Mouse (Mus musculus): ENCODE data around the gene Tpcn2. TPM values are rescaled to one million over a fixed set of nuclear protein-coding genes. Genes with fewer than 3 reads are reported as not detected.
A peak's percentile ranks its signal among the peaks of the same experiment; 100 is the strongest.

Gene Tpcn2
- polyA plus RNA-seq, 1 experiment from 2014 or later = 5.4 TPM

- no peak overlapping the region for H3K4me3 ChIP-seq (ENCODE audit: low read length)
- no peak overlapping the region for H3K4me2 ChIP-seq (ENCODE audit: low read depth, low read length)
- no peak overlapping the region for H3K9ac ChIP-seq (ENCODE audit: low read length)
- ATAC-seq (replicated peaks; ENCODE audit: extremely low read depth, insufficient read depth, low FRiP score) = no peak
- H3K27ac ChIP-seq (ENCODE audit: low read length) = no peak overlapping the region
- H3K36me3 ChIP-seq (ENCODE audit: control insufficient read depth, insufficient read depth) = no peaks in the 10 kb centered on the region
- peaks cover 10% of the 10 kb centered on the region; the same call in 1 of the 2 replicates for H3K4me1 ChIP-seq (ENCODE audit: control insufficient read depth, insufficient read depth, low read length)
- no peaks in the 10 kb centered on the region for H3K9me3 ChIP-seq (replicated peaks; ENCODE audit: control insufficient read depth, low read length)
- H3K27me3 ChIP-seq (ENCODE audit: control insufficient read depth, insufficient read depth, low read length) = no peaks in the 10 kb centered on the region
These were observed 17.2 kb upstream of the Tpcn2 start for GRCm38 (mm10) chr7:145301008-145301340.

DNA sequence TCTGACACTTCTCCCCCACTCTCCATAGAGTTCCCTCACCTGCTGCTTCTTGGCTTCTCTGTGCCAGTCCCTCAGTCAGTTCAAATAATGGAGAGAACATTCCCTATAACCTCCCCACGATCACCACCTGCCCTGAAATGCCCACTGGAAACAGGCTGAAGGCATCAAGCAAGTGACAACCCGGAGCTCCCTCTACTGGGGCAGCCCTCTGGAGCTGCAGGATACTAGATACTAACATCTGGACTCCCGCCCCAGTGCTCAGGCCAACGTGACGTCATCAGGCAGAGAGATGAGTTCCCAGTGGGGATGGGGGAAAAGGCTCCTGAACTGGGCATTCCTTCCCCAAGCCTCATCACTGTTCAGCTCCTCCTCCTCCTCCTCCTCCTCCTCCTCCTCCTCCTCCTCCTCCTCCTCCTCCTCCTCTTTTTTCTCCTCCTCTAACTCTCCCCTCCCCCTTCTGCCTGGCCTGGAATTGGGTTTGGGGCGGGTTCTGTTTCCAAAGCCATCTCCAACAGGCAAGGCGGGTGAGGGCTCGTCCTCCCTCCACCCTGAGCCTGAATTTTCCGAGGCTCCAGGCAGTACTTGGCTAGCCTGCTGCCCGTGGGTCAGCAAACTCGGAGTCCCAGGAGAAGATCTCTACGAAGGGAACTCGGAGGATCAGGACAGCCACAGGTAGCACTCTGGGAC lies 16.7 kb upstream of the Tpcn2 start, which contains the start of gene Mrgprf:
Gene Mrgprf (plus strand): TSS at position 508 of the 687 bp plus-strand sequence.
- H3K9ac ChIP-seq (ENCODE audit: low read length) = no peak within 1 kb of the TSS
- H3K4me2 ChIP-seq (ENCODE audit: low read depth, low read length) = no peak within 1 kb of the TSS
- no peak within 1 kb of the TSS for H3K4me3 ChIP-seq (ENCODE audit: low read length)
- ATAC-seq (replicated peaks; ENCODE audit: extremely low read depth, insufficient read depth, low FRiP score) = peak; percentile 23; the same call in 1 of the 2 replicates
- 35% methylated on average over 13 of the region's 13 CpGs for WGBS
- no peak within 1 kb of the TSS for H3K27ac ChIP-seq (ENCODE audit: low read length)
- H3K36me3 ChIP-seq (ENCODE audit: control insufficient read depth, insufficient read depth) = no peaks in the 10 kb centered on the region
- H3K4me1 ChIP-seq (ENCODE audit: control insufficient read depth, insufficient read depth, low read length) = peaks cover 10% of the 10 kb centered on the region; the same call in 1 of the 2 replicates
- H3K27me3 ChIP-seq (ENCODE audit: control insufficient read depth, insufficient read depth, low read length) = no peaks in the 10 kb centered on the region
- no peaks in the 10 kb centered on the region for H3K9me3 ChIP-seq (replicated peaks; ENCODE audit: control insufficient read depth, low read length)

DNA sequence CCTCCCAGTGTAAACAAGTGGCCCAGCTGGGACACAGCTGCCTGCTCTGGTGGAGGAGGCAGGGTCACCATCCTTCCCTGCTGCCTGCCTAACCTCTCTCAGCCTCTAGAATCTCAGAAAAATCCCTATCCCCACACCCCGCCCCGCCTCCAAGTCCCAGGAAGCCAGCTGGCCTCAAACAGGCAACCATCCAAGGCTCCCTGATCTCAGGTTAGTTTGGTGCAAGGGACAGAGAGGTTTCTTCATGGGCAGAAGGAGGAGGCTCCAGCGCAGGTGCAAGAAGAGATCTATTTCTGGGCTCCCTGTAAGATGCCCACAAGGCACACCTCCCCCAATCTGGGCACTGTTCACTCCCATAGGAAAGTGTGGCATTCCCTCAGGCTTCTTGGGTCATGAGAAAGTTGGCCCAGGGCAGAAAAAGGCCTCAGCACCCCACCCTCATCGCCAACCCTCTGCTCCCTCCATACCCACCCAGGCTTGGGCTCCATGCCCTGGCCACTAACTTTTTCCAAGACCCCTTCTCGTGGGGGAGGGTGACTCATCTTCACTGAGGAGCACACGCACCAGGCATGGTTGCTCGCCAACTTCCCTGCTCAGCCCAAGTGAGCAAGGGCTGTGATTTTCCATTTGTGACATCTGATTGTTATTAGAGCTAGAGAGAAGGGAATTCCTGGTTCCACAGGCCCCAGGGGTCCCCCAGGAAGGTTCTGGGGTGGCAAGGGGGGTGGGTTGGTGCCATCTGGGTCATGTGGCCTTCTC lies 15.9 kb upstream of the Tpcn2 start:
- ATAC-seq (replicated peaks; ENCODE audit: extremely low read depth, insufficient read depth, low FRiP score) = no peak
- H3K27ac ChIP-seq (ENCODE audit: low read length) = no peak overlapping the region
- H3K4me1 ChIP-seq (ENCODE audit: control insufficient read depth, insufficient read depth, low read length) = peaks cover 10% of the 10 kb centered on the region; the same call in 1 of the 2 replicates
- no peak overlapping the region for H3K4me3 ChIP-seq (ENCODE audit: low read length)
- H3K27me3 ChIP-seq (ENCODE audit: control insufficient read depth, insufficient read depth, low read length) = no peaks in the 10 kb centered on the region
- no peaks in the 10 kb centered on the region for H3K36me3 ChIP-seq (ENCODE audit: control insufficient read depth, insufficient read depth)
- WGBS = 56% methylated on average over 7 of the region's 7 CpGs
- H3K4me2 ChIP-seq (ENCODE audit: low read depth, low read length) = no peak overlapping the region
- no peaks in the 10 kb centered on the region for H3K9me3 ChIP-seq (replicated peaks; ENCODE audit: control insufficient read depth, low read length)
- H3K9ac ChIP-seq (ENCODE audit: low read length) = no peak overlapping the region

GRCm38 (mm10) chr7:145298666-145299490 lies 15.1 kb upstream of the Tpcn2 start:
- 53% methylated on average over 3 of the region's 3 CpGs for WGBS

DNA sequence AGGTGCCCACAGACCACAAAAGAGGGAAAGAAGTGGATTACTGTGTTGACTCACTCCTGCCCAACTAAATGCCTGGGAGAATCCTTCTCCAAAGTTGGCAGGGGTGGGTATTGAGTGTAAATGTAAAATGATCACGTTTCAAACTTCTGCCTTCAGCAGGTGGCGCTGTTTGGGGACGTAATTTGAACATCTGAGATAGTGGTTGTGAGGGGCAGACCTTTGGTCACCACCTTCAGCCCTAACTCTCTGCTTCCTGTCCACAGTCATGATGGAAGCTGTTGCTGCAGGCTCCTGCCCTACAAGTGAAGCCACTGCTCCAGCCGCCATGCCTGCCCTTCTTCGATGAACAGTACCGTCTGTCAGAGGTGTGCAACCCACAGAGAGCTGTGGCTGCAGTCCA lies 10.0 kb upstream of the Tpcn2 start:
- Histone ChIP-seq H3K9ac (ENCODE audit: low read length) (no peak overlapping the region), H3K27ac (ENCODE audit: low read length) (no peak overlapping the region), H3K4me2 (ENCODE audit: low read depth, low read length) (no peak overlapping the region), H3K4me3 (ENCODE audit: low read length) (no peak overlapping the region), H3K4me1 (ENCODE audit: control insufficient read depth, insufficient read depth, low read length) (peaks cover 2% of the 10 kb centered on the region; the same call in 1 of the 2 replicates), H3K9me3 (replicated peaks; ENCODE audit: control insufficient read depth, low read length) (no peaks in the 10 kb centered on the region), H3K36me3 (ENCODE audit: control insufficient read depth, insufficient read depth) (no peaks in the 10 kb centered on the region), H3K27me3 (ENCODE audit: control insufficient read depth, insufficient read depth, low read length) (no peaks in the 10 kb centered on the region)
- no peak for ATAC-seq (replicated peaks; ENCODE audit: extremely low read depth, insufficient read depth, low FRiP score)
- whole genome bisulfite sequencing = 40% methylated on average over 6 of the region's 6 CpGs

More at GRCm38 (mm10) chr7:145298666-145299490, 15.1 kb upstream of the Tpcn2 start:
- no peaks in the 10 kb centered on the region for H3K27me3 ChIP-seq (ENCODE audit: control insufficient read depth, insufficient read depth, low read length)
- no peaks in the 10 kb centered on the region for H3K9me3 ChIP-seq (replicated peaks; ENCODE audit: control insufficient read depth, low read length)
- no peaks in the 10 kb centered on the region for H3K36me3 ChIP-seq (ENCODE audit: control insufficient read depth, insufficient read depth)
- no peak overlapping the region for H3K27ac ChIP-seq (ENCODE audit: low read length)
- no peak for ATAC-seq (replicated peaks; ENCODE audit: extremely low read depth, insufficient read depth, low FRiP score)
- peaks cover 10% of the 10 kb centered on the region; the same call in 1 of the 2 replicates for H3K4me1 ChIP-seq (ENCODE audit: control insufficient read depth, insufficient read depth, low read length)
- no peak overlapping the region for H3K4me2 ChIP-seq (ENCODE audit: low read depth, low read length)
- H3K9ac ChIP-seq (ENCODE audit: low read length) = no peak overlapping the region
- no peak overlapping the region for H3K4me3 ChIP-seq (ENCODE audit: low read length)

DNA sequence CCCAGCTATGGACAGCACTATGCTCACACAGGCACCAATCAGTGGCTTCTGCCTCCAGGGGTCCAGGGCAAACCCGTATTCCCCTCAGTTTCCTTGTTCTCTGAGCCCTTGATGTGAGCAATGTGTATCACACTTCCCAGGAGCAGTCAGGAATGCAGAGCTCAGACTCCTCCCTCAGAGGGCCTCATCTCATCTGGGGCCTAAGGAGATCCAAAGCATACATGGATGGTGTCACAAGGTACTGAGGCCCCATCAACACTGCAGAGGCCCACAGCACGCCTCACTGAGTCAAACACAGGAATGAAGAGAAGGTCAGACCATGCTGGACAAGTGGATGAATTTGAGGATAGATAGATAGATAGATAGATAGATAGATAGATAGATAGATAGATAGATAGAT lies 8.9 kb upstream of the Tpcn2 start:
- H3K27me3 ChIP-seq (ENCODE audit: control insufficient read depth, insufficient read depth, low read length) = no peaks in the 10 kb centered on the region
- no peak for ATAC-seq (replicated peaks; ENCODE audit: extremely low read depth, insufficient read depth, low FRiP score)
- H3K27ac ChIP-seq (ENCODE audit: low read length) = no peak overlapping the region
- H3K9me3 ChIP-seq (replicated peaks; ENCODE audit: control insufficient read depth, low read length) = no peaks in the 10 kb centered on the region
- no peaks in the 10 kb centered on the region for H3K36me3 ChIP-seq (ENCODE audit: control insufficient read depth, insufficient read depth)
- H3K9ac ChIP-seq (ENCODE audit: low read length) = no peak overlapping the region
- H3K4me3 ChIP-seq (ENCODE audit: low read length) = no peak overlapping the region
- 51% methylated on average over 2 of the region's 2 CpGs for WGBS
- peaks cover 2% of the 10 kb centered on the region; the same call in 1 of the 2 replicates for H3K4me1 ChIP-seq (ENCODE audit: control insufficient read depth, insufficient read depth, low read length)
- no peak overlapping the region for H3K4me2 ChIP-seq (ENCODE audit: low read depth, low read length)

GRCm38 (mm10) chr7:145291847-145292246 lies 8.0 kb upstream of the Tpcn2 start:
- H3K27ac ChIP-seq (ENCODE audit: low read length) = no peak overlapping the region
- no peak overlapping the region for H3K9ac ChIP-seq (ENCODE audit: low read length)
- 93% methylated on average over 2 of the region's 2 CpGs for WGBS
- H3K27me3 ChIP-seq (ENCODE audit: control insufficient read depth, insufficient read depth, low read length) = no peaks in the 10 kb centered on the region
- ATAC-seq (replicated peaks; ENCODE audit: extremely low read depth, insufficient read depth, low FRiP score) = no peak
- H3K4me1 ChIP-seq (ENCODE audit: control insufficient read depth, insufficient read depth, low read length) = peaks cover 8% of the 10 kb centered on the region
- no peaks in the 10 kb centered on the region for H3K9me3 ChIP-seq (replicated peaks; ENCODE audit: control insufficient read depth, low read length)
- no peaks in the 10 kb centered on the region for H3K36me3 ChIP-seq (ENCODE audit: control insufficient read depth, insufficient read depth)
- no peak overlapping the region for H3K4me2 ChIP-seq (ENCODE audit: low read depth, low read length)
- no peak overlapping the region for H3K4me3 ChIP-seq (ENCODE audit: low read length)

DNA sequence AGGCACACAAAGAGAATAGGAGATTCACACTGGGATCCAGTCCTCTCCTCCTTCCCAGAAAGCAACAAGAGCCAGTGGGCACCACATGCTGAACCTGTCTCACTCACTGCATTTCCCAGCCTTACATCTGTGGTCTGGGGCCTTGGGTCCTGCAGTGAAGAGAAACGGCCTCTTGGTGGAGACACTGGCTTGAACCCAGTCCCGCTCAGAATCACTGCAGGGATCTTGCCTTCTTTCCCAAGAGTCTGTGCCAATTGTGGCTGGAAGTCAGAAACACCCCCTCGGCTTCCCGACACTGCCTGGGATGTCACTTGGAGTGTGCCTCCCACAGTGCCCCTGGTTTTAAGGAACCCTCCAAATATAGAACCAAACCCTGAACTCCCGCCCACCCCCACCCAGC lies 5.5 kb upstream of the Tpcn2 start:
- no peak overlapping the region for H3K27ac ChIP-seq (ENCODE audit: low read length)
- H3K4me3 ChIP-seq (ENCODE audit: low read length) = no peak overlapping the region
- WGBS = 28% methylated on average over 5 of the region's 5 CpGs

More for the DNA sequence above, 5.5 kb upstream of the Tpcn2 start:
- Histone ChIP-seq H3K9me3 (replicated peaks; ENCODE audit: control insufficient read depth, low read length) (no peaks in the 10 kb centered on the region), H3K4me1 (ENCODE audit: control insufficient read depth, insufficient read depth, low read length) (peaks cover 8% of the 10 kb centered on the region), H3K36me3 (ENCODE audit: control insufficient read depth, insufficient read depth) (no peaks in the 10 kb centered on the region), H3K4me2 (ENCODE audit: low read depth, low read length) (no peak overlapping the region), H3K9ac (ENCODE audit: low read length) (no peak overlapping the region), H3K27me3 (ENCODE audit: control insufficient read depth, insufficient read depth, low read length) (no peaks in the 10 kb centered on the region)
- peak; percentile 15; the same call in 1 of the 2 replicates for ATAC-seq (replicated peaks; ENCODE audit: extremely low read depth, insufficient read depth, low FRiP score)

All from heart, embryonic 16.5 days (tissue).